Comparison of ENCODE assay signal across 8 mouse cellular contexts in the genomic region with DNA sequence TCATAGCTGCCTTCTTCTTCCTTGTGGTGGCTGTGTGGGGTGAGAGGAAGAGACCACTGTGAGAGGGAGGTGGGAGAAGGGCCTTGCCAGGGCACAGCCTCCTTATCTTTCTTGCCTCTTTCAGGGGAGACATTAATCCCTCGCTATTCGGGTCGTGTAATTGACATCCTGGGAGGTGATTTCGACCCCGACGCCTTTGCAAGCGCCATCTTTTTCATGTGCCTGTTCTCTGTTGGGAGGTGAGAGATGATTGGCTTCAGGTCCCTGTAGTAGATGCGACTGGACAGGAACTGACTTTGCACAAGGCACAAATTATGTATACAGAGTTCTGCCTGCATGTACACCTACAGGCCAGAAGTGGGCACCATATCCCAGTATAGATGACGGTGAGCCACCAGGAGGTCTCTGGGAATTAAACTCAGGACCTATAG. TPM values are rescaled to one million over a fixed set of nuclear protein-coding genes. Genes with fewer than 3 reads are reported as not detected.
A peak's percentile ranks its signal among the peaks of the same experiment; 100 is the strongest.
DNase-seq lines count a peak whose midpoint lies in the region; ATAC-seq and TF ChIP-seq lines count a peak whose summit lies in the region.

No protein-coding gene starts in this region.

- WGBS in hindbrain, embryonic 11.5 days = 22% methylated on average over 9 of the region's 9 CpGs
- WGBS in hindbrain, embryonic 13.5 days = 23% methylated on average over 9 of the region's 9 CpGs
- 26% methylated on average over 9 of the region's 9 CpGs for WGBS in kidney, postnatal 0 days

- DNase-seq in hindbrain, embryonic 11.5 days (ENCODE audit: low spot score) = peak; percentile 48
- peak; percentile 84 for DNase-seq in MEL-GATA-1-ER (ENCODE audit: extremely low read depth, low read depth)
- peak; percentile 76 for DNase-seq in kidney, postnatal 0 days (ENCODE audit: low spot score)
- peak; percentile 51 to 59 for DNase-seq in thymus, postnatal 36 days
- DNase-seq in urinary bladder, postnatal 10 days (ENCODE audit: low spot score) = no peak

- H3K9ac ChIP-seq in hindbrain, embryonic 11.5 days (ENCODE audit: low read depth, low read length) = no peak overlapping the region
- no peak overlapping the region for H3K9ac ChIP-seq in hindbrain, embryonic 13.5 days
- no peak overlapping the region for H3K9ac ChIP-seq in kidney, postnatal 0 days (ENCODE audit: low read depth, low read length)

- TF ChIP-seq POLR2A in embryonic fibroblast, embryonic 13.5 days (IDR thresholded peaks at IDR 0.05; ENCODE audit: low read depth, low read length) = no peak

- peaks cover 6% of the 10 kb centered on the region; the same call in 1 of the 2 replicates for H3K4me1 ChIP-seq in hindbrain, embryonic 11.5 days (replicated peaks; ENCODE audit: control insufficient read depth, insufficient read depth, low read length)
- H3K4me1 ChIP-seq in hindbrain, embryonic 13.5 days (replicated peaks) = peaks cover 8% of the 10 kb centered on the region
- H3K4me1 ChIP-seq in embryonic fibroblast, embryonic 13.5 days (ENCODE audit: control insufficient read depth, insufficient read depth, low read length) = no peaks in the 10 kb centered on the region
- H3K4me1 ChIP-seq in kidney, postnatal 0 days (replicated peaks; ENCODE audit: insufficient read depth, low read length) = no peaks in the 10 kb centered on the region; the same call in 1 of the 2 replicates
- H3K4me1 ChIP-seq in megakaryocyte, embryonic 14.5 days = peaks cover 85% of the 10 kb centered on the region

- ATAC-seq in hindbrain, embryonic 11.5 days (ENCODE audit: low FRiP score) = no peak
- ATAC-seq in hindbrain, embryonic 13.5 days (ENCODE audit: low FRiP score) = no peak
- ATAC-seq in kidney, postnatal 0 days (replicated peaks; ENCODE audit: low FRiP score, low read depth) = no peak

- H3K9me3 ChIP-seq in hindbrain, embryonic 11.5 days (ENCODE audit: control insufficient read depth, low read length) = no peaks in the 10 kb centered on the region
- no peaks in the 10 kb centered on the region for H3K9me3 ChIP-seq in hindbrain, embryonic 13.5 days
- H3K9me3 ChIP-seq in kidney, postnatal 0 days (replicated peaks; ENCODE audit: low read length) = no peaks in the 10 kb centered on the region
- 0 out of 2 replicates have a peak, but pooled peaks cover 4% of the 10 kb centered on the region for H3K9me3 ChIP-seq in megakaryocyte, embryonic 14.5 days

- no peak overlapping the region for H3K4me2 ChIP-seq in hindbrain, embryonic 11.5 days (replicated peaks; ENCODE audit: low read depth, low read length)
- no peak overlapping the region for H3K4me2 ChIP-seq in hindbrain, embryonic 13.5 days
- H3K4me2 ChIP-seq in kidney, postnatal 0 days (ENCODE audit: low read length) = peak overlapping the region; percentile 96

- no peak overlapping the region for H3K27ac ChIP-seq in hindbrain, embryonic 11.5 days (ENCODE audit: low read depth, low read length)
- H3K27ac ChIP-seq in hindbrain, embryonic 13.5 days = no peak overlapping the region
- no peak overlapping the region for H3K27ac ChIP-seq in embryonic fibroblast, embryonic 13.5 days (ENCODE audit: insufficient read depth, low read length)
- no peak overlapping the region for H3K27ac ChIP-seq in kidney, postnatal 0 days

- TF ChIP-seq CTCF in embryonic fibroblast, embryonic 13.5 days (IDR thresholded peaks at IDR 0.05; ENCODE audit: borderline replicate concordance, insufficient read depth, low read length) = 0 out of 2 replicates have a peak, but pooled peaks have one; percentile 11
- peak; percentile 75 for TF ChIP-seq CTCF in kidney, postnatal 0 days (IDR thresholded peaks at IDR 0.05; ENCODE audit: low read depth)

- peaks cover 23% of the 10 kb centered on the region for H3K27me3 ChIP-seq in hindbrain, embryonic 11.5 days (ENCODE audit: control insufficient read depth, insufficient read depth, low read length)
- H3K27me3 ChIP-seq in hindbrain, embryonic 13.5 days = peaks cover 80% of the 10 kb centered on the region
- no peaks in the 10 kb centered on the region for H3K27me3 ChIP-seq in kidney, postnatal 0 days (ENCODE audit: insufficient read depth, low read length)
- peaks cover 4% of the 10 kb centered on the region for H3K27me3 ChIP-seq in megakaryocyte, embryonic 14.5 days (replicated peaks)

- no peaks in the 10 kb centered on the region for H3K36me3 ChIP-seq in hindbrain, embryonic 11.5 days (ENCODE audit: control insufficient read depth, insufficient read depth, low read length)
- no peaks in the 10 kb centered on the region for H3K36me3 ChIP-seq in hindbrain, embryonic 13.5 days
- H3K36me3 ChIP-seq in kidney, postnatal 0 days (ENCODE audit: insufficient read depth, low read length) = no peaks in the 10 kb centered on the region
- H3K36me3 ChIP-seq in megakaryocyte, embryonic 14.5 days (replicated peaks; ENCODE audit: low read length) = peaks cover 49% of the 10 kb centered on the region

- no peak overlapping the region for H3K4me3 ChIP-seq in hindbrain, embryonic 11.5 days (ENCODE audit: low read depth, low read length)
- no peak overlapping the region for H3K4me3 ChIP-seq in hindbrain, embryonic 13.5 days
- H3K4me3 ChIP-seq in embryonic fibroblast, embryonic 13.5 days (ENCODE audit: insufficient read depth, low read length) = no peak overlapping the region
- H3K4me3 ChIP-seq in kidney, postnatal 0 days (replicated peaks; ENCODE audit: low read depth, low read length) = no peak overlapping the region
- H3K4me3 ChIP-seq in megakaryocyte, embryonic 14.5 days (replicated peaks) = peak overlapping the region; percentile 99

RNA-seq across cellular contexts. Expression of a gene that starts 2.4 kb away (rescaled TPM):
- polyA plus RNA-seq in hindbrain, embryonic 11.5 days (2014; fragmentation: Nextera tagmentation; extraction: Ambion mirVana) = 0.19 and 0.50 TPM in 2 replicates
- polyA plus RNA-seq in hindbrain, embryonic 13.5 days (2015; fragmentation: Nextera tagmentation; extraction: Ambion mirVana) = 2.1 and 2.2 TPM in 2 replicates
- 25.6 and 25.7 TPM in 2 replicates for polyA plus RNA-seq in embryonic fibroblast, embryonic 13.5 days (2011; ENCODE audit: insufficient read length, low read depth, missing spikeins)
- 8.8 TPM in 2 replicates for polyA plus RNA-seq in kidney, postnatal 0 days (2015; fragmentation: Nextera tagmentation; extraction: Ambion mirVana)
- 87.3 and 103 TPM in 2 replicates for polyA plus RNA-seq in megakaryocyte, embryonic 14.5 days (2012; ENCODE audit: insufficient read depth, low replicate concordance)

RNA-seq across cellular contexts. Expression of a gene that starts 8.2 kb away (rescaled TPM):
- 1.3 and 1.9 TPM in 2 replicates for polyA plus RNA-seq in hindbrain, embryonic 11.5 days (2014; fragmentation: Nextera tagmentation; extraction: Ambion mirVana)
- 2.7 and 3.7 TPM in 2 replicates for polyA plus RNA-seq in hindbrain, embryonic 13.5 days (2015; fragmentation: Nextera tagmentation; extraction: Ambion mirVana)
- polyA plus RNA-seq in embryonic fibroblast, embryonic 13.5 days (2011; ENCODE audit: insufficient read length, low read depth, missing spikeins) = 16.1 and 18.8 TPM in 2 replicates
- 17.7 and 21.6 TPM in 2 replicates for polyA plus RNA-seq in kidney, postnatal 0 days (2015; fragmentation: Nextera tagmentation; extraction: Ambion mirVana)
- polyA plus RNA-seq in megakaryocyte, embryonic 14.5 days (2012; ENCODE audit: insufficient read depth, low replicate concordance) = 16.6 and 74.9 TPM in 2 replicates

RNA-seq across cellular contexts. Expression of a gene that starts 18.2 kb away (rescaled TPM):
- polyA plus RNA-seq in hindbrain, embryonic 11.5 days (2014; fragmentation: Nextera tagmentation; extraction: Ambion mirVana) = 0.42 and 1.1 TPM in 2 replicates
- 0.89 and 1.5 TPM in 2 replicates for polyA plus RNA-seq in hindbrain, embryonic 13.5 days (2015; fragmentation: Nextera tagmentation; extraction: Ambion mirVana)
- 2.7 and 11.9 TPM in 2 replicates for polyA plus RNA-seq in embryonic fibroblast, embryonic 13.5 days (2011; ENCODE audit: insufficient read length, low read depth, missing spikeins)
- polyA plus RNA-seq in kidney, postnatal 0 days (2015; fragmentation: Nextera tagmentation; extraction: Ambion mirVana) = 5.9 TPM in 2 replicates
- polyA plus RNA-seq in megakaryocyte, embryonic 14.5 days (2012; ENCODE audit: insufficient read depth, low replicate concordance) = 15.3 and 32.2 TPM in 2 replicates

RNA-seq across cellular contexts. Expression of a gene that starts 18.4 kb away (rescaled TPM):
- 1.0 and 1.1 TPM in 2 replicates for polyA plus RNA-seq in hindbrain, embryonic 11.5 days (2014; fragmentation: Nextera tagmentation; extraction: Ambion mirVana)
- 1.1 and 1.3 TPM in 2 replicates for polyA plus RNA-seq in hindbrain, embryonic 13.5 days (2015; fragmentation: Nextera tagmentation; extraction: Ambion mirVana)
- 17.8 TPM in 2 replicates for polyA plus RNA-seq in embryonic fibroblast, embryonic 13.5 days (2011; ENCODE audit: insufficient read length, low read depth, missing spikeins)
- 8.5 and 8.8 TPM in 2 replicates for polyA plus RNA-seq in kidney, postnatal 0 days (2015; fragmentation: Nextera tagmentation; extraction: Ambion mirVana)
- 27.1 and 27.9 TPM in 2 replicates for polyA plus RNA-seq in megakaryocyte, embryonic 14.5 days (2012; ENCODE audit: insufficient read depth, low replicate concordance)

RNA-seq across cellular contexts. Expression of a gene that starts 32.9 kb away (rescaled TPM):
- not detected in 2 replicates for polyA plus RNA-seq in hindbrain, embryonic 11.5 days (2014; fragmentation: Nextera tagmentation; extraction: Ambion mirVana)
- 0.06 TPM in 1 of 2 replicates, not detected in the other for polyA plus RNA-seq in hindbrain, embryonic 13.5 days (2015; fragmentation: Nextera tagmentation; extraction: Ambion mirVana)
- polyA plus RNA-seq in embryonic fibroblast, embryonic 13.5 days (2011; ENCODE audit: insufficient read length, low read depth, missing spikeins) = not detected in 2 replicates
- 0.11 and 0.18 TPM in 2 replicates for polyA plus RNA-seq in kidney, postnatal 0 days (2015; fragmentation: Nextera tagmentation; extraction: Ambion mirVana)
- polyA plus RNA-seq in megakaryocyte, embryonic 14.5 days (2012; ENCODE audit: insufficient read depth, low replicate concordance) = 0.76 TPM in 1 of 2 replicates, not detected in the other
